Mouse (Mus musculus) bone marrow, adult 2 months (tissue): ENCODE data around the gene Jak1.

ENCODE experiments used
- CTCF ChIP-seq: fragments of 200-500 bp; IDR thresholded peaks from 2 replicates; pipeline ENCODE4 v1.5.1; 2011; ENCODE audit warnings: low read length, control low read depth; ENCODE audit not compliant: control insufficient read depth, insufficient read depth
- POLR2A ChIP-seq: fragments of 200-500 bp; IDR thresholded peaks from 2 replicates; pipeline ENCODE4 v1.6.1; 2011; ENCODE audit warnings: low read depth, mild to moderate bottlenecking, control low read depth, low read length, borderline replicate concordance; ENCODE audit not compliant: control insufficient read depth

DNA sequence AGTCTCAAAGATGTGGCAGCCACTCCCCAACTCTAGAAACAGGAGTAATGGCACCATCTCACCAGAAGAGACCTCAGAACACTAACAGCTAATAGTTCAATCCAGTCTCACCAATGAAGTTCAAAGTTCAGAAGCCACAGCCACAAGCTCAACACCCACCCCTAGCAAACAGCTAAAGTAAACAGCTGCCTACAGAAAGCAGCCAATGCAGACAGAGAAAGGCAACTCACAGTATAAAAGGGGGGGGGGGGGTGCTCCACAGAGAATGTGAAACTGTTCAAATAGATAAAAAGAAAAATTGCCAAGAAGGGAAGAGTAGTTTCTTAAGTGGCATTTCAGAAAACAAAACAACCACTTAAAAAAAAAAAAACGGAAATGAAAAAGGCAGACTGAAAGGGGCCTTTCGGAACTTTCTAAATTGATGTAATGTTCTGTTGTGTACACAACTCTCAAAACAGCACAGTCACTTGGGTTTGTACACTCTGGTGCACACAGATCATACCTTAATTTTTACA is 48.0 kb downstream of the Jak1 start:
- TF ChIP-seq POLR2A (no peak), CTCF (no peak)
